Mouse (Mus musculus): ENCODE data around the gene Igsf8.
"Not testable (repeated sequence)": the region's sequence is repeated elsewhere in the genome, so short reads cannot be mapped to it uniquely, and the experiment has no call there.

Gene Igsf8

DNA sequence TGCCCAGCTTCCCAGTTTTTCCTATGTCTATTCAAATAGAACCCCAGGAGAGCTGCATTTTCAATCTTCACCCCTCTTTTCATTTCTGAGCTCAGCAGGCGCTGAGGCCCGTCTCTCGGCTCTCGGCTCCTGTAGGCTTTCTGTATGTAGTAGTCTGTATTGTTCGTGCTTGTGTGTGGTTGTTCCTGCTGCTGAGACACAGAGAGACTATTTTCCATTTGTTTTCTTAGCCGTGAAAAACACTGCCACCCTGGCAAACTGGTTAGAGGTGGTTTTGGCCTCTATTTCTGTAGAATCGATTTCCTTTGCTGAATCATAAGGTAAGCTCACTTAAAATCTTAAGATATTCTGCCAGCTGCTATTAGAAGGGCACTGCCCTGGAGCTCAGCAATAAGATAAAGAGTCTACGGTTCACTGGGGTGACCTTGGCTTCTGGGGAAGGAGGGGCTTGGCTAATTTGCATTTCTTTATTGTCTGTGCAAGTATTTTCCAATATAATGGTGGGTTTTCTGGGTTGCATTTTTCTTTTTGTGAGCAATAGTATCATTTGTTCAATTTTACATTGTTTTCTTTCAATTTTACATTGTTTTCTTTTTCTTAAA is at the start of gene Igsf8:
Gene Igsf8 (plus strand): TSS at position 165 of the 602 bp plus-strand sequence.
- no peak for DNase-seq

DNA sequence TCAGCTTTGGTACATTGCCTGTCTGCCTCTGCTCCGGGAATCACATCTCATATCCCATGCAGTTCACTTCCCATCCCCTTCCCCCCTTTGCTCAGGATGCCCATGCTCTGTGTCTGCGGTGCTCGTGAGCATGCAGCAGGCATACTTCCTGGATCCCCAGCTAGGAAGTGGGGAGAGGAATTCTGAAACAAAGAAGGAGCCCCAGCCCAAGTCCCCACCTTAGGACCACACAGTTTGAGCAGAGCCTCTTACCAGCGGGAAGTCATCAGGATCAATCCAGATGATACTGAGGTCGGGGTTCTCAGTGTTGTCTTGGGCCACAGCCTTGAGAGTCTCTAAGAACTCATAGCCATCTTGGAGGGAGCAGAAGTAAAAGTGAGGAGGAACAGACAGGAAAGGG is 48.7 kb upstream of the Igsf8 start:
- DNase-seq: no peak

DNA sequence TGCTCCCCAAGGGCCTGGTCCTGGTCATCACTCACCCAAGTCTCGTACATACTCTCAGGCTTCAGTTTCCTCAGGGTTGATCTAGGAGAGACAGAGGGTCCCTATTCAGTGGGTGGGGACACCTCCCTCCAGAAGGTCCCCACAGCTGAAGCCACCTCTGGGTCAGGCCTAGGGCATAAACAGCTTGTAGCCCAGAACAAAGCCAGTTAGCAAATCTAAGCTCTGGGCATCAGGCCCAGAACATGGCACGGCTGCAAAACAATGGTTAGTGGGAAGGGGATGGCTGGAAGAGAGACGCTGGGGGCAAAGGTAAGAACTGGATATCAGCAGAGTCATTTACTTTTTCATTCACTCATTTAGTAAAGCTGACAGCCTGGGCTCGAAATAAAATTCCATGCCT is 47.7 kb upstream of the Igsf8 start:
- no peak for DNase-seq

DNA sequence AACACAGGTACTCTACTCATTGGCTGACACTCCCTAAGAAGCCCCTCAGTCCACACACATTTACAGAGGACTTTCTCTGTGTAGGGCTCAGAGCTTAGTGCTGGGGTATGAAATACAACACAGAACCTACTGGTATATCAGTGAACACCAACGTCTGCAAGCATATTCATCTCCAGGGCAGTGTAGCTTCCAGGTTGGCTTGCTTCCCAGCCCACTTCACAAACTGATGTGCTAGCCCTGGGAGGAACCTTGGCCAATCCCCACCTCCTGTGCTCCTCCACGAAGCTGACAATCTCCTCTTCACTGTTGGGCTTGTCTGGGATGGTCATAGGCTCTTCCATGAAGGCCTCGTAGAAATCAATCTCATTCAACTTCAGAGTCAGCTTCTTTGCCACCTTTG is 46.7 kb upstream of the Igsf8 start:
- peak in 1 of 2 experiments; percentile 52 for DNase-seq

DNA sequence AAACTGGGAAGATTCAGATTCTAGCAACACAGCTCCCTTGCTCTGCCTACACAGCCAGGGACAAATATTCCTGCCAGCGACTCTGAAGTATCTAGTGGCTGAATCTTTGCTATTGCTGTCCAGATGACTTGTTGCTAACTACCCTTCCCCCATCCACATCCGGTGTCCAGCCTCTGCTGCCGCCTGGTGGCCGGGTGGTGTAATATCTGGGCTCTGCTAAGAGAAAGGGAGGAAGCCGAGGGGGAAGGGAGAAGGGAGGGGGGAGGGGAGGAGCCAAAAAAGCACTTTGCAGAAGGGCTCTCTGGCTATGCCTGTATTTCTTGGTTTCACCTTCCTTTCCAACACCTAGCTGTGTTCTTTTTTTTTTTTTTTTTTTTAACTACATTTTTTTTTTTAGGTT is 44.3 kb upstream of the Igsf8 start:
- DNase-seq: peak; percentile 94 to 95

DNA sequence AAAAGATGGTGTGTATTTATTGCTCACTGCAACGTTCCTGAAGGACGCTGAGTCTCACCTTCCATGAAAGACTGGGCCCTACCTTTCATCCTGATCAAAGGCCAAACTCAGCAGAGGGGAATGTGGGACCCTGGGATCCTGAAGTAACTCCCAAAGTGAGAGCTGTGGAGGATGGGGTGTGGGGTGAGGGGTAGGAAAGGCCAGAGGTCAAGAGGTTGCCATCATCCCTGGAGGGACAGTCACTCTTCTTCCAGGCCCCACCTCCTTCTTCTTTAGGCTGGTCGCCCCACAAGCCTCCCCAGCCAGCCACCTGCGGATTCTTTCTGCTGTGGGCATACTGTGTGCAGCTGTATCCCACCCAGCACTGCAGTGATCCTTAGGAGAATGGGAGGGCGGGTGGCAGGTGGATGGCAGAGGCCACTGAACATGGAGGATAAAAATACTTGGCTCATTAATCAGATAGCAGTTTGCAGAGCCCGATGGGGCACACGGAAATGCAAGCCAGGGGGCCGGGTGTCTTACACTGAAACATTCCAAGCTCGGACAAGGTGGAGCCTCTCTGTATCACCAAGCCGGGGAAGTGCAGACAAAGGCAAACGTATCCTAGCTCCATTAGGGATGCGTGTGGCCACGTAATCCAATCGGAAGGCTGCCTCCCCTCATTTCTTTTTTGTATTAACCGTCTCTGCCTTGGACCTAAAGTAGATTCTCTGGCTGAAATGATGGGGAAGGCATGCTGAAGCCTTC is 43.1 kb upstream of the Igsf8 start:
- no peak for DNase-seq

DNA sequence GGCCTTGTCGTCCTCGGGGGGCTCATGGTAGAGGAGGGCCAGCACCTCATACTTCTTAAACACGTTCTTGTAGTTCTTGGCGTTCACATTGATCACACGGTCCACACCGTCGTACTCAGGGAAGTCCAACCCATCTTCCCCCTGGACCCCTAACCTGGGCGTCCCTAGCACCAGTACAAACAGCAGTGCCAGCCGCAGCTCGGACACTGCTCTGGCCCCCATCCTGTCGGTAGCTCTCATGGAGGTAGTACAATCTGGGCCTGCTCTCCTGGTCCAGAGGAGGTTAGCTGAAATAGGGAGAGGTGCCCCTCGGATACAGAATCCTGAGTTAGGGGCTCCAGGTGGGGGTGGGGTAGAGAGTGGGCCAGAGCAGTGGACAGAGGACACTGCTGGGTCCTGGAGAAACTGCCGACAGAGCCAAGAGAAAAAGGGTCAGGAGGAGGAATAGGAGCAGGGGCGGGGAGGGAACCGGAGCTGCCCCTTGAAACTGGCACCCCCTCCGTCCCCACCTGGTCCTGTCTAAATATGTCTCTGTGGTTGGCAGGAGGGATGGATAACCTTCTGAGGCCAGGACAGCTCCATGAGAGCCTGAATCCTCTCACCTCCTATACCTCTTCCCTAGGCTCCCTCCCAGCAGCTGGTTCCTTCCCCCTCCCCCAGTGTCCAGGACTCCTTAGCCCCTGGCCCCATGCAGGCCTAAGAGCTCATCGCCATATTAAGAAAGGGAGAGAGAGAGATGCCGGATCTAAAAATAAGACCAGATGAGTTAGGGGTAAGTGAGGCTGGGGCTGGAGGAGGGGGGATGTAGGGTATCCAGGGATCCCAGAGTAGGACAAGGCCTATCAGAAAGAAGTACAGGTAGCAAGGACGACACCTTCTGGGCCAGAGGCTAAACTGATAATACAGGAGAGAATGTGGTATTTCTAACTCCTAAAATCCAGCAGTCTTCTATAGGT is 41.7 kb upstream of the Igsf8 start, which contains the start of gene Casq1:
Gene Casq1 (minus strand): TSS at position 418 of the 956 bp plus-strand sequence.
- no peak for DNase-seq

DNA sequence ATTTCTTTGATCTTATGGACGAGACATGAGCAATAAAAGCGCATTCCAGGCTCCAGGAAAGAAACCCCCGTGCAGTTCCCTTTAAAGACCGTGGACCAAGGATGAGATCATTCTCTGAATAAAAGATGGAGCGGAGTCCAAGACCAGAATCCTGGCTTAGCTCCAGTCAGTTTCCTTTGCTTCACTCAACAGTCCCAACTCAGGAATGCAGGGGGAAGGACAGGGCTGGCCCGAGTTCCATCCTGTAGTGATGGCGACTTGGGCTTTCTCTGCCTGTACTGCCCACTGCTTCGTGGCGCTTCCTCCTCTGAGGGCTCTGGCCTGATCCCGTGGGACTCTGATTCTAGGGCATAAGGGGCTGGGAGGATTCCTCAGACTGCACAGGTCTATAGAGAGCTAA is 41.0 kb upstream of the Igsf8 start:
- DNase-seq: peak; percentile 64 to 77

DNA sequence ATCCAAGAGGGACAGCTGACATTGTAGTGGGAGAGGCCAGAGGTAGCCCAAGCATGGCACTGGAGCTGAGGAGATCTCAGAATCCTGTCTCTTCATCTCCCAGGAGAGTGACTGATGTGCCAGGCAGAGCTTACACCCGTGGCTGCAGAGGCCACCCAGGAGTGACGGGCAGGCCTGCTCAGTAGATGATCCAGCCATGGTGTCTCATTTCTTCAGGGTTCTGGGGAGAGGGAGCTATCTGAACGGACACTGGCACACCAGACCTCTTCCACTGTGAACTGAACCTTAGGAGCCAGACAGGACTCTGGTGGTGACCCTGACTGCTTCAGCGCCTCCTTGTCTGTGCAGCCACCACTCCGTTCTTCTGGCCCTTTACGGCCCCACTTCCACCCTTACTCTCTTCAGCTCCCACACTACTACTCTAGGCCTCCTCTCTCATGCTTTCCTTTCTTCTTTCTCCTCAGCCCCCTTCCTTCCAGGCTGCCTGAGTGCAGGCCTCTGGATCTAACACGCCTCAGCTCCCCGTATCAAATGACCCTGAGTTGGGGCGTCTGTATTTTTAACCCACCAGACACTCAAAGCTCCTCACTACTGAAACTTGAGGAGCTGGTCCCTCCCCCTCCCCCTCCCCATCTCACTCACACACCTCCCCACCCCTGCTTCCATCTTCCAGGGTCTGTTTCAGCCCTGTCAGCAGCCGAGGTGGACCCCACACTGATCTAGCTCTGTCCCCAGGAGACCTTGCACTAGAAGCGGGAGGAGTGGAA is 40.0 kb upstream of the Igsf8 start:
- no peak for DNase-seq

DNA sequence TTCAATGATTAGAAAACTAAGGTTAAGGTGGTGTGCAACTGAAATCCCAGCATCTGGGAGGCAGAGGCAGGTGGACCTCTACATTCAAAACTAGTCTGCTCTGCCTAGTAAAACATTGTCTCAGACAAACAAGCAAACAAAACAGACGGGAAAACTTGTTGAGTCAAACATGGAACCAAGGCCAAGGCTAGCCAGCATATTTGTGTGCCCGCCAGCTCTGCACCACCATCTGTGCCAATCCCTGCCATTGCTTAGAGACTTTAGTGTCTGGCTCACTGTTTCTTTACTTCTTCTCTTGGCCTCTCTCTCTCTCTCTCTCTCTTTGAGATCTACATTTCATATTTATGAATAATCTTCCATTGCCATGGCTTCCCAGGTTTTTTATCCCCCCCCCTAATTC is 33.2 kb upstream of the Igsf8 start:
- DNase-seq: no peak

DNA sequence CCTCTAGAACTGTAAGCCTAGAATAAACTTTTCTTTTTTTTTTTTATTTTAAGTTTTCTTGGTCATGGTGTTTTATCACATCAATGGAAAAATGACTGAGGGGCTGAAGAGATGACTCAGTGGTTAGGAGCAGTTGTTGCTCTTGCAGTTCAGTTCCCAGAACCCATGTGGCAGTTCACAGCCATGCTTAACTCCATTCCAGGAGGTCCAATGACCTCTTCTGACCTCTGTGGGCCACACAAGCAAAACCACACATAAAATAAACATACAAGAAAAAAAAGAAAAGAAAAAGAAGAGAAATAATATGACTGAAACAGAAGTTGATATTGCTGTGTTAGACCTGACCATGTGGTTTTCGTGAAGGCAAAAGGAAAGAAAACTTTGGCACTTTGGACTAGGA is 32.2 kb upstream of the Igsf8 start:
- no peak for DNase-seq

DNA sequence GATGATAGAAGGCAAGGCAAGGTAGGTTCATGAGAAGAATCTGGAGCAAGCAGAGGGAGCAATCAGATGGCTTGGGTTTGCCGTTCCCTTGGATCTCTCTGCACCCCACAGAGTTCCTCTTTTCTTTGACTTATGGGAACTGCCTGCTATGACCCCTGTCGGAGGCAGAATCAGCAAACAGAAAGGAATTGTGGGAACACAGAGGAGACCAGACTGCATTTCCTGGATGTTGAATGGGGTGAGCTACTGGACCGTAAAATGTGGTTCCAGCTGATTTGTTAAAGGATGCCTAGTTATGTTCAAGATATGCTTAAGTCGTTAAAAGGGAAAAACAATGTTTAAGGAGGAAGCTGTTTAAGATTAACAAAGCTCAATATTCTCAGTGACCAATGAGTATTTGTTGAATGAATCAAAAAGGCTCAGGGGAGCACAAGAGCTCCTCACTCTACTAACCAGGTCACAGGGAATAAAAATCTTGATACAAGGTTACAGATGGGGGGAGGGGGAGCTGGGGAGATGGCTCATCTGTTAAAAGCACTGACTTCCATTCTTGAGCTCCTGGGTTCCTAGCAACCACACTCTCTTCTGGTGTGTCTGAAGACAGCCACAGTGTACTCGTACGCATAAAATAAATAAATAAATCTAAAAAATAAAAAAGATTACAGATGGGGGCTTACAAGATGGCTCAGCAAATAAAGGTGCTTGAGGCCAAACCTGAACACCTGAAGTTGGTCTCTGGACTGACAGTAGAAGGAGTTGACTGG is 20.3 kb upstream of the Igsf8 start:
- peak in 1 of 2 experiments; percentile 29 for DNase-seq

DNA sequence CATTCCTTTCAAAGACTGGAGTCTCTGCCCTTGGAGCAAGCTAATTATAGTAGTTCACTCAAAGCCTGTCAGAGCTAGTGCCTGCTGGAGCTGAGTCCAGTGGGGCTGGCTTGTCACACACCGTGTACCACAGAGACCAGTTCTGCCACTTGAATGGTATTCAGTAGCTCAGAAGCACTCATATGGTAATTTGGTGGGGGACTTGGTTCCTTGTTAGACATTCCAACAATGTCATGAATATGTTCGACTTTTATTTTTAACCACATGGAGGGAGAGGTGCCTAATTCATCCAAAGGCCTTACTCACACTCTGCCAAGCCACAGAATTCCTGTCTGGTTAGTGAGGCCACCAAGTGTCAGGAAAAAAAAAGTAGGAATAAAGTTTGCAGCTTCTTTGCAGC is 19.0 kb upstream of the Igsf8 start:
- peak; percentile 41 to 67 for DNase-seq

DNA sequence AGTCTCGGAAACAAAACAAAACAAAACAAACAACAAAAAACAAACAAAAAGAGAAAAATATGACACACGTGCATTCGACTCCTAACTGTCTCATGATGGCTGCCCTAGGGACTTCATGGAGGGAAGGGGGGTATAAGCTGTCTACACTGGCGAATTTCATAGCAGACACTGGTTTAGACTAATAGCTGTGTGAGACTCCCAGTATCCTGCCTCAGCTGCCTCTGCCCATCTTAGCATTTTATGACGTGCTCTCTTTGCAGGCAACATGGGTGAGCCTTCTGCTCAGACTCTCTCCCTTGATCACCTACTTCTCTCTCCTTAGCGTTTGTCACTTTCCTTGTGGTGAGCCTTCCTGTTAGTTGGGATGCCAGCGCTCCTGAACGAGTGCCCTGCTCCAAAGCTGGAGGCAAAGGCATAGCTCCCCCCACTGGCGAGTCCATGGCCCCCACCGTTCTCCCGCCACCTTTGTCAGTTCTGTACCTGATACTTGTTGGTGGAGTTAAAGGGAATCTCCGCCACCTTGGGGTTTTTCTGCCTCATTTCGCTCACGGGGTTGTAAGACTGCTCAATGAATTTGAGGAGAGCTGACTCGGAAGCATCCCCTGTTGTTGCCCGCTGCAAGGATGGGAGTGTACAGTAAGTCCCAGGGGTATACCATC is 17.8 kb upstream of the Igsf8 start:
- DNase-seq: peak; percentile 49 to 62

DNA sequence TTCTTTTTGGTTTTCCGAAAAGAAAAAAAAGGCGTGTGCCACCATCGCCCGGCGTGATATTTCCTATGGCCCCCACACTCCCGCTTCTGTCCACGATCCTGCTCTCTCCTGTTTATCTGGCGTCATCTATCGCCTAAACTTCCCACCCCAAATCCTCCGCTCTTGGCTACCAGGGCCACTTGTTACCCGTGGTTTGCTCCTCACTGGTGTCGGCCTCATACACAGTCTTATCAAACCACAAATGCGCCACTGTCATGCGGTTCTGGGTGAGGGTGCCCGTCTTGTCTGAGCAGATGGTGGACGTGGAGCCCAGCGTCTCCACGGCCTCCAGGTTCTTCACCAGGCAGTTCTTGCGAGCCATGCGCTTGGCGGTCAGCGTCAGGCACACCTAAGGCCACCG is 16.8 kb upstream of the Igsf8 start:
- not testable (repeated sequence) for DNase-seq

DNA sequence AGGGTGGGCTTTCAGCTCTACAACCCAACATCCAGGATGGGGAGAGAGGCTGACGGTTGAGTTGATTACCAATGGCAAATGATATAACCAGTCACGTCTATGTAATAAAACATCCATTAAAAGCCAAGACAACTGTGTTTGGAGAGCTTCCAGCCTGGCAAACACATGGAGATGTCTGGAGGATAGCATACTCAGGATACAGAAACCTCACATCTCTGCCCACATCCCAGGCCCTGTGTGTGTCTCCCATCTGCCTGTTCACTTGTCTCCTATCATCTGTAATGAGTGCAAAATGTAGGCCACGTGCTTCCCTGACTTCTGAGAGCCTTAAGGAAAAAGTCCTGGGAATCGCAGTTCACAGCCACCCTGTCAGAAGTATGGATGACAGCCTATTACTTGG is 14.2 kb upstream of the Igsf8 start:
- DNase-seq: no peak

DNA sequence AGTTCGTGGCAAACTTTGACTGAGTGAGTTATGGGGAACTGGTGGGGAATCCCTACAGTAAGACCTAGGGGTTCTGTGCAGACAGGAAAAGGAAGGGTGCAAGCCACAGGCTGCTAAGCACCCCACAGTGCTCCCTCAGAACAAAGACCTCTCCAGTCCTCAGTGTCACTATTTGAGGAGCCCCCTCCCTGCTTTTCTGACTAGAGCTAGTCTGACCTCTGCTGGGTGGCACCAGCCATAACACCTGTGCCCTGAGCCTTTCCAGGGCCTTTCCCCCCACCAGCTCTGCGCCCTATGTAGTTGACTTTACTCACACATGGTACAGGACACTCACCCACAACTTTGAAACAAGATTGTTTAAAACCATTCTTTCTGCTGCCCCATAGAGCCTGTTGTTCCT is 13.8 kb upstream of the Igsf8 start:
- peak; percentile 56 to 60 for DNase-seq

DNA sequence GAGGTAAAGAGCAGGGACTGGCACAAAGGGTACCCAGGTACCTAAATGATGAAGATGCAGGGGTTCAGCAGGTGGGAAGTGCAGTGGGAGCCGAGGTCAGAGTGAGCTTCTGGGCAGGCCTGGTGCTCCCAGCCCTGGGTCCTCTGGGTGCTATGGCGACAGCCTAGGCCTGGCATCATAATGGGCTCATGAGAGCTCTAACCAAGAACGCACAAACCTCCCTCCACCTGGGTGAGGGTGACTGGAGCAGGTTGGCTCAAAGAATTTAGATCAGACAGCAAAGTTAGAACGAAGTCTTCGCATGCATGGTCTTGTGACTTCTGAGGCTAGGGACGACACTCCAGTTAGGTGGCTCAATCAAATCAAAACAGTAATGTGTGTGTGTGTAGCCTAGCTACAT is 3.1 kb upstream of the Igsf8 start, which contains the start of gene Atp1a4:
Gene Atp1a4 (minus strand): TSS at position 101 of the 400 bp plus-strand sequence.
- DNase-seq: no peak

DNA sequence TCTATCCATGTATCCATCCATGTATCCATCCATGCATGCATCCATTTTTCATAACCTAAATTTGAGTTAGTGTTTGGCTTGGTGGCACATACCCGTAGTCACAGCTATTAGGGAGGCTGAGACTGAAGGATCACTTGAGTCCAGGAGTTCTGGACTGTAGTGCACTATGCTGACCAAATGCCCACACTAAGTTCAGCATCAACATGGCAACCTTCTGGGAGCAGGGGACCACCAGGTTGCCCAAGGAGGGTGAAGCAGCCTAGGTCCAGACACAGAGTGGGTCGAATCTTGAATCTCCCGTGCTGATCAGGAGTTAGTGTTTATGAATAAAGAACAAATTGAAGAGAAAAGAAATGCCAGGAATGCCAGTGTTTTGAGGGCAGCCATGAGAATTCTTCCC is 9.8 kb downstream of the Igsf8 start:
- DNase-seq: no peak

DNA sequence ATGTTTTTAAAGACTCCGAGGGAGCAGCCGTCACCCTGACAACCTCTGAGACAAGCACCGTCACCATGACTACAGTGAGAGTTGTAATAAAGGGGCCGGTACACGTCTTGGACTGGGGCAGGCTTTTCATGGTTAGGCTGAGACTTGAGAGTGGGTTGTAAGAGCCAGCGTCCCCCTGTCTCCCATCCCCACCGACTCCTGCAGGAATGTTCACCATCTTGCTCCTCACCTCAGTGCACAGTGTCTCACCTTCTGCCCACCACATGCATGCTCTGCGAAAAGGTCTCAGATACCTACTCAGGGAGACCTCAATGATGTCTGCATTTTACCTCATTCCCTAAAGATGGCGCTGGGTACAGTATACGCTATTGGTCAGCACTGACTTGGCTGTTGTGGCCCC is 10.3 kb downstream of the Igsf8 start:
- DNase-seq: no peak

DNA sequence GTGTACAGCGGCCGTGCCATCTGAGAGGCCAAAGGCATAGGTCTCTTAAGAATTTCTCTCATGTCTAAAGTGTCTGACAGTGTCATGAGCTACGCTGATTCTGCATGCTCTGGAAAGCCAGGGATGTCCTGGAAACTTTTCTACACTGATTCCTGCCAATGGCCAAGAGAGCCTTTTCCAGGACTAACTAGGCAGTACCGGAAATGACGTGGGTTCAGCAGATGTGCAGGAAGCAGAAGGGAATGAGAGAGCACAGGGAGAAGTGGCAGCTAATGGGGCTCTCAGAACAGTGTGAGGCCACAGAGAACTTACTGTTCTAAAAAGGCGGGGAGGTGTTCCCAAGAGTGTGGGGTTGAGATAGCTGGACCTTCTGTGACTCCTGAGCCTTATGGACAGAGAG is 11.9 kb downstream of the Igsf8 start:
- no peak for DNase-seq
